Mouse (Mus musculus) lung, postnatal 0 days (tissue): Measurements from ENCODE around the gene Nfkbib.

Experiments used
- CTCF ChIP-seq: IDR thresholded peaks from 2 replicates; pipeline ENCODE4 v1.5.1; 2016; ENCODE audit warnings: antibody characterized with exemption, mild to moderate bottlenecking
- EP300 ChIP-seq: IDR thresholded peaks from 2 replicates; pipeline ENCODE4 v1.6.1; 2016; ENCODE audit warnings: antibody characterized with exemption, mild to moderate bottlenecking, control low read depth

DNA sequence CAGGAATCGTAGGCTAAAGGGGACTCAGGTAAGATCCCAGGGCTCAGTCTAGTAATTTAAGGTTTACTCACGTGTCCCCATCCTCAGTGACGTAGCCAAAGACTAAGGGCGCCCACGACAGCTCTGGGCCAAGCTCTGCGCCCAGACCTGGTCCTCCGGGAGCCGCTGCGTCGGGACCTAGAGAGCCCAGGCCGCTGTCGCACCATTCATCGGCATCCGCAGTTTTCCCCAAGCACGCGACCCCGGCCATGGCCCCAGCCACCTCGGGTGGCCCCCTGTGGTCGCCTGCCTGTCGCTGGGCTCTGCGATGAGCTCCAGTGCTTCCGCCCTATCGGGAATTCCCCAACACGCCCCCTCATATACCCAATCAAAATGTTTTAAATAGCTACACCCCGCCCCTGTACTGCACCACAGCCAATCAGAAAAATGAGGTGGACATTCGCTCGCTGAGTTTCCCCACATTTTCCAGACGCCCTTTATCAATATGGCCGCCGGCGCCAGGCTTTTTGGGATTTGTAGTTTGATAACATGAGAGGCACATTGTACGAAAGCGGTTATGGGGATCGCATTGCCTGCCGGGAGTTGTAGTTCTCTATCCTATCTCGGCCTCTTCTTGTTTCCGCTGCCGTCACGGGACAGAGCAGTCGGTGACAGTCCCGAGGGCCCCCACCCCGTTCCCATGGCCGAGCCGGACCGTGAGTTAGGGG lies 986 bp downstream of the Nfkbib start, which contains the start of gene Sirt2:
- TF ChIP-seq CTCF = peak; percentile 34
- peak; percentile 91 for TF ChIP-seq EP300
